Mouse (Mus musculus): ENCODE measurements around the gene Rpf2. TPM values are rescaled to one million over a fixed set of nuclear protein-coding genes. Genes with fewer than 3 reads are reported as not detected.

Gene Rpf2
- polyA plus RNA-seq, 1 experiment from 2014 or later, result 63.8 TPM

DNA sequence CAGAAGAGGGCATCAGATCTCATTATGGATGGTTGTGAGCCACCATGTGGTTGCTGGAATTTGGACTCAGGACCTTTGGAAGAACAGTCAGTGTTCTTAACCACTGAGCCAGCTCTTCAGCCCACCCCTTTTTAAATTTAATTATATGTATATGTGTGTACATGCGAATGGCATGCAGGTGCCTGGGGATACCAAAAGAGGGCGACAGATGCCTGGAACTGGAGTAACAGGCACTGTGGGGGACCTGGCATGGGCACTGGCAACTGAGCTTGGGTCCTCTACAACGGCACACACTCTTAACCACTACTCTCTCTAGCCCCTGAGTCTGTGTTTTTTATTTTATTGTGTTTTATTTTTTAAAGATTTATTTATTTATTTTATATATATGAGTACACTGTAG, 18.1 kb upstream of the Rpf2 start:
- no peak overlapping the region for H3K4me3 ChIP-seq
- no peaks in the 10 kb centered on the region for H3K9me3 ChIP-seq
- peaks cover 5% of the 10 kb centered on the region; the same call in 1 of the 2 replicates for H3K4me1 ChIP-seq
- no peak overlapping the region for H3K27ac ChIP-seq
- 88% methylated on average over 3 of the region's 3 CpGs for WGBS
- H3K36me3 ChIP-seq, result no peaks in the 10 kb centered on the region
- no peaks in the 10 kb centered on the region for H3K27me3 ChIP-seq
- H3K4me2 ChIP-seq (replicated peaks), result no peak overlapping the region
- no peak for ATAC-seq (ENCODE audit: insufficient number of reproducible peaks, insufficient read depth, low FRiP score, low TSS enrichment)
- H3K9ac ChIP-seq, result no peak overlapping the region

DNA sequence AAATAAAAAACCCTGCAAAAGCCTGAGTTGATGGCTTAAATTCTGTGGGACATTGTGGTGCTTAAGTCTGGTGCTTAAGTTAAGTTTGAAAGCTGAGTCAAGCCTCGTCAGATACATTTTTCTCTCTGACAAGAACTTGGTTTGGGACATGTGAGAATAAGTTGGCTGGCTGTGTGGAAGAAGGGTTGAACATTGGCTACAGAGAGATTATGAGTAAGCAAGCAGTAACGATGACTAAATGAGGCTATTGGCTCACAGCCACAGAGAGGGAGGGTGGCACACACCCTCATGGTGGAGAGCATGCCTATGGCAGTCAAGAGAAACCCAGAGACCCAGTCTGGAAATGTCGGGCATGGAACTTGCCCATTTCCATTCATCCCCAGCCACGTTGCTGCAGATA, 16.9 kb upstream of the Rpf2 start:
- no peak overlapping the region for H3K4me3 ChIP-seq
- no peaks in the 10 kb centered on the region for H3K36me3 ChIP-seq
- ATAC-seq (ENCODE audit: insufficient number of reproducible peaks, insufficient read depth, low FRiP score, low TSS enrichment), result no peak
- no peak overlapping the region for H3K27ac ChIP-seq
- no peaks in the 10 kb centered on the region for H3K9me3 ChIP-seq
- no peak overlapping the region for H3K4me2 ChIP-seq (replicated peaks)
- H3K9ac ChIP-seq, result no peak overlapping the region
- 81% methylated on average over 4 of the region's 4 CpGs for WGBS
- no peaks in the 10 kb centered on the region for H3K27me3 ChIP-seq
- peaks cover 5% of the 10 kb centered on the region; the same call in 1 of the 2 replicates for H3K4me1 ChIP-seq

DNA sequence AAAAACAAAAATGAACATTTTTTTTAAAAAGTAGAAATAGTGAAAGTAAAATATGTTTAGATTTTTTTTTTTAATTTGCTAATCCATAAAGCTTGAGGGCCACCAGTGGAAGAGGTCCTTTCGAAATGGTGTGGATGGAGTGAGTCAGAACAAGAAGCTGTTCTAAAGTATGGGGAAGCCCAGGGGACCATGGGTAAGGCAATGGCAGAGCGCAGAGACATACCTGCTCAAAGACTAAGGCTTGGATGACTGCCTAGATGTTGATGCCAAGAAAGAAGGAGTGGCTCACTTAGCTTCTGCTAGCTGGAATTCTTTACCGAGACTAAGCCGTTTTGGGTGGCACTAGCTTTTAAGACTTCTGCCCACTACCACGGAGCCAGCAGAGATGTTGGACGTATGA, 15.4 kb upstream of the Rpf2 start:
- ATAC-seq (ENCODE audit: insufficient number of reproducible peaks, insufficient read depth, low FRiP score, low TSS enrichment), result no peak
- no peak overlapping the region for H3K9ac ChIP-seq
- 87% methylated on average over 6 of the region's 6 CpGs for WGBS
- no peak overlapping the region for H3K4me3 ChIP-seq
- H3K27ac ChIP-seq, result no peak overlapping the region
- no peak overlapping the region for H3K4me2 ChIP-seq (replicated peaks)
- no peaks in the 10 kb centered on the region for H3K36me3 ChIP-seq
- H3K4me1 ChIP-seq, result peaks cover 5% of the 10 kb centered on the region; the same call in 1 of the 2 replicates
- H3K9me3 ChIP-seq, result no peaks in the 10 kb centered on the region
- H3K27me3 ChIP-seq, result no peaks in the 10 kb centered on the region

DNA sequence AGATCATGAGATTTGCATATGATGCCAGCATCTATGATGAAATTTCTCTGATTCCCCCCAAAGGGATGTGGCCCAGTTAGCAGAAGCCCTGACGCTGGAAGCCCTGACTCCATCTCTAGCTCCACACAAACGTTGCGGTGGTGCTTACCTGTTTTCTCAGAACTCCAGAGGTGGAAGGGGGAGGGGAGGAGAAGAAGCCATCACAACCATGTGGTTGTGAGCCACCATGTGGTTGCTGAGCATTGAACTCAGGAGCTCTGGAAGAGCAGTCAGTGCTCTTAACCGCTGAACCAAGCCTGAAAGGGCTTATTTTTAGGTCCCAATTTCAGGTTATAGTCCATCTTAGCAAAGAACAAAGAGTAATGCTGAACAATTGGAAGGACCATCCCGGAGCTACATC, 13.5 kb upstream of the Rpf2 start:
- ATAC-seq (ENCODE audit: insufficient number of reproducible peaks, insufficient read depth, low FRiP score, low TSS enrichment), result no peak
- no peak overlapping the region for H3K9ac ChIP-seq
- H3K4me1 ChIP-seq, result peaks cover 13% of the 10 kb centered on the region; the same call in 1 of the 2 replicates
- no peaks in the 10 kb centered on the region for H3K36me3 ChIP-seq
- H3K27me3 ChIP-seq, result no peaks in the 10 kb centered on the region
- H3K27ac ChIP-seq, result no peak overlapping the region
- 55% methylated on average over 5 of the region's 5 CpGs for WGBS
- H3K4me3 ChIP-seq, result no peak overlapping the region
- H3K9me3 ChIP-seq, result no peaks in the 10 kb centered on the region
- no peak overlapping the region for H3K4me2 ChIP-seq (replicated peaks)

DNA sequence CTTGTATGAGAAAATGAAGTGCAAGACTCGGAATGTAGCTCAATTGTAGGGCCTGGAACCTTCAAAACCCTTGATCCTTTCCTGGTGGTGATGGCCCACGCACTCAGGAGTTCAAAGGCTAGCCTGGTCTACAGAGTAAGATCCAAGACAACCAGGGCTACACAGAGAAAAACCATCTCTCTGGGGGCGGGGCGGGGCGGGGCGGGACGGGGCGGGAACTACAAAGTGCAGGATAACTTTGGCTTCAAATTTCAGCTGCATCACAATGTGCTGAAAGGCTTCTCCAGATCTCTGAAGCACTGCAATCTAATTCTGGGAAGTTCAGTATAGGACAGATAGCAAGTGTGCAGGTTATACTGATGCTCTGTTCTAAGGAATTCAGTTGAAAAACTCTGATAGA, 12.7 kb upstream of the Rpf2 start:
- H3K4me1 ChIP-seq, result peaks cover 13% of the 10 kb centered on the region; the same call in 1 of the 2 replicates
- H3K27me3 ChIP-seq, result no peaks in the 10 kb centered on the region
- H3K4me3 ChIP-seq, result no peak overlapping the region
- WGBS, result 11% methylated on average over 8 of the region's 8 CpGs
- ATAC-seq (ENCODE audit: insufficient number of reproducible peaks, insufficient read depth, low FRiP score, low TSS enrichment), result no peak
- H3K9ac ChIP-seq, result no peak overlapping the region
- H3K36me3 ChIP-seq, result 0 out of 2 replicates have a peak, but pooled peaks cover 4% of the 10 kb centered on the region
- H3K4me2 ChIP-seq (replicated peaks), result 0 out of 2 replicates have a peak overlapping the region, but pooled peaks have one; percentile 2
- H3K27ac ChIP-seq, result no peak overlapping the region
- no peaks in the 10 kb centered on the region for H3K9me3 ChIP-seq

DNA sequence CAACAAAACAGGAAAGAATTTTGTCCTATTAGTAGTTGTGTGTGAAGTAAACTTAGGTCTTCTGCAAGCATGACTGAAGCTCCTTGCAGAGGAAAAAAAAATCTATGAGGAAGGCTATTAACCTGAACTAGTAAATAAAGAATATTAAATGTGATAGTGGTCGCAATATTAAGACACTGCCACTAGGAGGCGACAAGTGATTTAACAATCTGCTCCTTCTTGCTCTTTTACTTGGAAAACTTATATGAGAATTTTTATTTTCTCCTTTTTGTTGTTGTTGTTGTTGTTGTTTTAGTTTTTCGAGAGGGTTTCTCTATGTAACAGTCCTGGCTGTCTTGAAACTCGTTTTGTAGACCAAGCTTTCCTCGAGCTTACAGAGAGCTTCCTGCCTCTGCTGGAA, 12.1 kb upstream of the Rpf2 start:
- H3K9ac ChIP-seq, result no peak overlapping the region
- H3K36me3 ChIP-seq, result peaks cover 8% of the 10 kb centered on the region
- H3K27ac ChIP-seq, result peak overlapping the region; percentile 96
- H3K4me2 ChIP-seq (replicated peaks), result peak overlapping the region; percentile 64
- H3K27me3 ChIP-seq, result no peaks in the 10 kb centered on the region
- H3K4me1 ChIP-seq, result peaks cover 13% of the 10 kb centered on the region; the same call in 1 of the 2 replicates
- no peak overlapping the region for H3K4me3 ChIP-seq
- WGBS, result 6% methylated on average over 5 of the region's 5 CpGs
- ATAC-seq (ENCODE audit: insufficient number of reproducible peaks, insufficient read depth, low FRiP score, low TSS enrichment), result no peak
- no peaks in the 10 kb centered on the region for H3K9me3 ChIP-seq

DNA sequence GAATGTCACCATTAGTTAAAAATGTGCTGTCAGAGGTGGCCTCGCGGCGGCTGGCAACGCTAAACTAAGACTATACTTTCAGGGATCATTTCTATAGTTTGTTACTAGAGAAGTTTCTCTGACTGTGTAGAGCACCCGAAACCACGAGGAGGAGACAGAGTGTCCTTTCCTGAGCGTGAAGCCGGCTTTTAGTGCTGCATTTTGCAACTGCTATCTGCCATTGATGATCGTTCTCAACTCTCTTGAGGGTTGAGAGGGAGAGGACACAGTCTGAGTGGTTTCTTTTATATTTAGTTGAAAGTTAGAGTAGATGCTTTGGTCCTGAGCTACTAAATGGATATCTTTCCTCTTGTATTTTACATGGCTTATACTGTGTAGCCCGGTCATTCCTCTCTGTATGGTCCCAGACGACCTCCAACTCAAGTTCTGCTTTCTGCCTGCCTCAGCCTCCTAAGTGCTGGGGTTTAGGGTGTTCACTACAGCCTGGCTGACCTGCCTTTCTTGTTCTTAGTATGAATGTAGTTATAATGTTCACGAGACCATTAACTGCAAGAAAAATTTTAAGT, 11.6 kb upstream of the Rpf2 start:
- H3K27ac ChIP-seq, result peak overlapping the region; percentile 96

DNA sequence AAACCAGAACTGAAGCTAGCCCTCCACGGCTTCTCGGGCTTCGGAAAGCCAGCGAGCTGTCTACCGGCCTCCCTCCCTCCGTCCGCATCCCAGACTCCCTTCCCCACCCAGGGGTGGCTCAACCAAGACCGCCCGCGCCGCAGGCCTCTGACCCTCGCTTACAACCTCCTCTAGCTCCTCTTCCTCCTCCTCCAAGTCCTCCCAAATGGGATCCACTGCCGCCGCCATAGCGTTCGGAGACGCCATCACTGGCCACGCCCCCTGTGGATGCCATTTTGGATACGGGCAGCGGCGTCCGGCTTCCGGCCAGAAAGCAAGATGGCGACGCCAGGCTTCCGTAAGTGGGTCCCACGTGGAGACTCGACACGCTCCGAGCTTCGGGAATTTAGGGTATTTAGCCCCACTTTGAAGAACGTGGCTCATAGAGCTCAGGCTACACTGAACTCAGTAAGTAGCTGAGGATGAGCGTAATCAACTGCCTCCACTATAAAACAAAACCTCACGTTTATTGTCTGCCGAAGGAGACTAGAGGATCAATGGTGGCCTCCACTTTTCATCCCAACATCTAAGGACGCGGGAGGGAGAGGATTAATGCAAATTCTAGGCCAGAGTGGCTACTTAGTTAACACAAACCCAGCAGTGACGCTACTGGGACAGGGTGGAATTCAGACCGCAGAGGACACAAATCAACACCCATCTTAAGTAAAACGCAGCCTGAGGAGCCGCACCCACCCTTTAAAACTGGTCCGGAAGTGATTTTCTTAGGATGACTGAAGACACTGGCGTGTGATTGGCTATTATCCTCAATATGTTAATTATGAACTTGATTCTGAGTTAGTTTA, 10.8 kb upstream of the Rpf2 start, which contains the start of gene Gtf3c6:
Gene Gtf3c6, minus strand, starts transcription at position 695 of the 842 bp plus-strand sequence.
- Histone ChIP-seq H3K9me3 (no peaks in the 10 kb centered on the region), H3K9ac (peak within 1 kb of the TSS; percentile 83), H3K4me2 (replicated peaks) (peak within 1 kb of the TSS; percentile 64), H3K36me3 (peaks cover 19% of the 10 kb centered on the region), H3K4me3 (peak within 1 kb of the TSS; percentile 68), H3K27me3 (no peaks in the 10 kb centered on the region), H3K27ac (peak within 1 kb of the TSS; percentile 96), H3K4me1 (peaks cover 13% of the 10 kb centered on the region; the same call in 1 of the 2 replicates)
- WGBS, result under 1% methylated on average over 43 of the region's 43 CpGs
- ATAC-seq (ENCODE audit: insufficient number of reproducible peaks, insufficient read depth, low FRiP score, low TSS enrichment), result 0 out of 2 replicates have a peak, but pooled peaks have one; percentile 26

More for the DNA sequence above, 11.6 kb upstream of the Rpf2 start:
- peak overlapping the region; percentile 64 for H3K4me2 ChIP-seq (replicated peaks)
- peak overlapping the region; percentile 68; the same call in 1 of the 2 replicates for H3K4me3 ChIP-seq
- peaks cover 13% of the 10 kb centered on the region; the same call in 1 of the 2 replicates for H3K4me1 ChIP-seq
- under 1% methylated on average over 12 of the region's 12 CpGs for WGBS
- H3K9ac ChIP-seq, result no peak overlapping the region
- H3K9me3 ChIP-seq, result no peaks in the 10 kb centered on the region
- no peaks in the 10 kb centered on the region for H3K27me3 ChIP-seq
- peak; percentile 84 for ATAC-seq (ENCODE audit: insufficient number of reproducible peaks, insufficient read depth, low FRiP score, low TSS enrichment)
- peaks cover 12% of the 10 kb centered on the region for H3K36me3 ChIP-seq

DNA sequence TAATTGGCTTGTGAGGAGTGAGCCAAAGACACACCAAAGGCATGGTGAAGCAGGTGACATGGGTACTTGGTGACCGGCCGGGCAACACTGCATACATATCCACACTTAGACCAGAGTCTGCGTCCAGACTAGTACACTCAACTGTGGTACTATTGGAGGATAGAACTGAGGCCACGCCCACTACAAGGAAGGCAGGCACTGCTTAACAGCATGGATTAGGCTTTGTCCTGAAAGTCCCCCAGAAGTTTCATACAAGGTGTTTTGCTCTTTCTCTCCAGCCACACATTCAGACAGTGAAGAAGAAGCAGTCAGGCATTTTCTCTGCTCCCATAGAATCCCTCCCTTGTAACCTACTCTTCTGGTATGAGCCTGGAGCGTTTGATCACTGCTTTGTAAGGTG, 9.9 kb upstream of the Rpf2 start:
- Histone ChIP-seq H3K27ac (peak overlapping the region; percentile 96), H3K9ac (peak overlapping the region; percentile 83), H3K36me3 (peaks cover 28% of the 10 kb centered on the region), H3K4me2 (replicated peaks) (peak overlapping the region; percentile 64), H3K4me1 (peaks cover 13% of the 10 kb centered on the region; the same call in 1 of the 2 replicates), H3K9me3 (no peaks in the 10 kb centered on the region), H3K4me3 (peak overlapping the region; percentile 68), H3K27me3 (no peaks in the 10 kb centered on the region)
- WGBS, result 2% methylated on average over 5 of the region's 5 CpGs
- ATAC-seq (ENCODE audit: insufficient number of reproducible peaks, insufficient read depth, low FRiP score, low TSS enrichment), result peak; percentile 81

DNA sequence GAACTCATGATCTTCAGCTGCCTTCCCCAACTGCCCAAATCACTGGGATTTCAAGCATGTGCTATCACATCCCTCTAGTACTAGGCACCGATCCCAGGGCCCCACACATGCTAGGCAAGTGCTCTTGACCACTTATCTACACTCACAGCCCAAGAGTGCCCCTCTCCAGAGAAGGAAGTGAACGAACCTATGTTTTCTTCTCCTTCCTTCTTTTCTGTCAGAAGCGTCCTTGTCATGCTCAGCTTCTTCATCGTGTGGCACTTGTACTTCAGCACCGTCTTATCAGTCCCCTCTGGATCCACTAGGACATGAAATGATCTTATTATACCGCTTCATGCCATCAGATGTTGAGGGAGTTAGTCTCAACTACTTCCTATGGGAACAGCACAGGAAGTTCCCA, 4.1 kb upstream of the Rpf2 start:
- peaks cover 67% of the 10 kb centered on the region for H3K36me3 ChIP-seq
- 94% methylated on average over 6 of the region's 6 CpGs for WGBS

DNA sequence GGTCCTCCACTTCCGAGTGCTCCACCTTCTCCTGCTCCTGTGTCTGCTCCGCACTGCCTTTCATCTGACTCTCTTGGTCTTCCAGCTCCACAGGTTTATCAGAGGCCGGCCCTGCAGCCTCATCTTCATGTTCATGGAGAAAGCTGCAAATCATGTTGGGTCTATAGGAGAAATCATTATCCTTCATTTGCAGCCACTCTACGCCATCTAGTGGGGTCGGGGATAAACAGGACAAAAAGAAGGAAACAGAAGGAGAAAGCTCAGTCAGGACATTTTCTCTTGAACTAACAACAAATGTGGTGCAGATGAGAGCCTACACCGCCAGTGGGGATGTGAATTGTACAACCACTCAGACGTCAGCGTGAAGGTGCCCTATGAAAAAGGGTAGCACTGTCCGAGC, 2.8 kb upstream of the Rpf2 start:
- no peaks in the 10 kb centered on the region for H3K9me3 ChIP-seq
- no peak overlapping the region for H3K9ac ChIP-seq
- no peak for ATAC-seq (ENCODE audit: insufficient number of reproducible peaks, insufficient read depth, low FRiP score, low TSS enrichment)
- no peak overlapping the region for H3K27ac ChIP-seq
- H3K4me2 ChIP-seq (replicated peaks), result no peak overlapping the region
- 0 out of 2 replicates have a peak, but pooled peaks cover 3% of the 10 kb centered on the region for H3K4me1 ChIP-seq
- H3K36me3 ChIP-seq, result peaks cover 63% of the 10 kb centered on the region
- H3K4me3 ChIP-seq, result no peak overlapping the region
- 88% methylated on average over 9 of the region's 9 CpGs for WGBS
- no peaks in the 10 kb centered on the region for H3K27me3 ChIP-seq

More for the DNA sequence above, 4.1 kb upstream of the Rpf2 start:
- Histone ChIP-seq H3K27ac (no peak overlapping the region), H3K27me3 (no peaks in the 10 kb centered on the region), H3K9ac (no peak overlapping the region), H3K4me2 (replicated peaks) (no peak overlapping the region), H3K4me1 (0 out of 2 replicates have a peak, but pooled peaks cover 4% of the 10 kb centered on the region), H3K4me3 (no peak overlapping the region), H3K9me3 (no peaks in the 10 kb centered on the region)
- no peak for ATAC-seq (ENCODE audit: insufficient number of reproducible peaks, insufficient read depth, low FRiP score, low TSS enrichment)
